Mouse (Mus musculus) liver, postnatal 0 days (tissue): ENCODE measurements around the gene Spata17.

Experiments
- CTCF ChIP-seq: sonication (generic); IDR thresholded peaks from 2 replicates; pipeline ENCODE4 v1.5.1; 2016; ENCODE audit warnings: antibody characterized with exemption, low read depth
- EP300 ChIP-seq: IDR thresholded peaks from 2 replicates; pipeline ENCODE4 v1.6.1; 2016; ENCODE audit warnings: antibody characterized with exemption, low read depth, mild to moderate bottlenecking

DNA sequence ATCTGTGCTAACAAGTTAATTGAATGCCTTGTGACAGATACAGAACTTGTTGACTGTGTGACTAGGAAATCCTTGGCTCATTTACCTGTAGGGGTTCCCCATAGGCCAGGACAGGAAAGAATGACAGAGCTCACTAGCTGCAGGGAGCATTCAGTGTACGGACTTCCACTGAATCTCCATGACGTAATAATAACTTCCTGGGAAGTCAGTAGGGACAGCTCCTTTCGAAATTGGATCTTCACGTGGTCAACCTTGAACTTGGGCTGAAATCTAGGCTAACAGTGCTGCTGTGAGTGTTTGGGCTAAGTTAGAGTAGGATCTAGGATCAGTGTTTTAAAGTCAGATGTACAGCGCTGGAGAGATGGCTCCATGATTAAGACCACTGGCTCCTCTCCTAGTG is 29.5 kb upstream of the Spata17 start:
- TF ChIP-seq CTCF: no peak
- TF ChIP-seq EP300: no peak
